Mouse (Mus musculus) left cerebral cortex, postnatal 14 days (tissue): Measurements from ENCODE around the gene Adam12. TPM values are rescaled to one million over a fixed set of nuclear protein-coding genes. Genes with fewer than 3 reads are reported as not detected.

Source experiments
- DNase-seq, 2 experiments: peaks; one replicate each; pipeline ENCODE4 v3.0.0; 2021 to 2022; ENCODE audit warnings: low spot score in 2 of 2, mixed read lengths in 1 of 2
- intact Hi-C: fragments of 180-260 bp; cut with DNase I; formaldehyde crosslinking; loops from one replicate; pipeline ENCODE4 v1.15.1; 2025
- total RNA-seq, 2 experiments: library from RNA; stranded (reverse); gene quantifications; 2 replicates each; pipeline ENCODE4 v1.2.3; 2021

Gene Adam12
- total RNA-seq, 2 experiments from 2014 or later = 6.5 to 8.0 TPM

GRCm38 (mm10) chr7:133959200-133959599, 272.7 kb downstream of the Adam12 start:
- intact Hi-C loops = loop anchor here (5.0 kb wide), 1 partner anchor 263 kb away; no protein-coding TSS in a partner anchor
- peak in 1 of 2 experiments; percentile 26 for DNase-seq

- DNase-seq = no peak
- intact Hi-C loops = loop anchor here (5.0 kb wide), 1 partner anchor 264 kb away; no protein-coding TSS in a partner anchor
These were observed 274.1 kb downstream of the Adam12 start for GRCm38 (mm10) chr7:133957873-133958272.

- DNase-seq = no peak
- intact Hi-C loops = loop anchor here (5.0 kb wide), 1 partner anchor 268 kb away; no protein-coding TSS in a partner anchor
These were observed 277.5 kb downstream of the Adam12 start for GRCm38 (mm10) chr7:133954111-133955091.

- no peak for DNase-seq
- intact Hi-C loops = no loop called here
These were observed 280.0 kb downstream of the Adam12 start for GRCm38 (mm10) chr7:133951777-133952545.

DNA sequence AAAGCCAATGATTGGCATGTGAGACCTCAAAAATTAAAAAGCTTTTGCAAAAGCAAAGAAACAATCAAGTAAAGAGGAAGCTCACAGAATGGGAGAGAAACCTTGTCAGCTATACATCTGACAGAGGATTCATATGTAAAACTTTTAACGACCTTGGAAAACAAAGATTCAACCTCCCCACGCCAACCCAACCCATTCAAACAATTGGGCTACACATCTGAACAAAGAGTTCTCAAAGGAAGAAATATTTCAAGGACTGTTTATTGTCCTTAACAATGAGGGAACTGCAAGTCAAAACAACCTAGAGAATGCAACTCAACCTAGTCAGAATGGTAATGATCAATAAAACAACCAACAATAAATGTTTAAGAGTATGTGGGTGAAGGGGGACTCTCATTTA, 284.6 kb downstream of the Adam12 start:
- DNase-seq = no peak
- intact Hi-C loops = no loop called here

DNA sequence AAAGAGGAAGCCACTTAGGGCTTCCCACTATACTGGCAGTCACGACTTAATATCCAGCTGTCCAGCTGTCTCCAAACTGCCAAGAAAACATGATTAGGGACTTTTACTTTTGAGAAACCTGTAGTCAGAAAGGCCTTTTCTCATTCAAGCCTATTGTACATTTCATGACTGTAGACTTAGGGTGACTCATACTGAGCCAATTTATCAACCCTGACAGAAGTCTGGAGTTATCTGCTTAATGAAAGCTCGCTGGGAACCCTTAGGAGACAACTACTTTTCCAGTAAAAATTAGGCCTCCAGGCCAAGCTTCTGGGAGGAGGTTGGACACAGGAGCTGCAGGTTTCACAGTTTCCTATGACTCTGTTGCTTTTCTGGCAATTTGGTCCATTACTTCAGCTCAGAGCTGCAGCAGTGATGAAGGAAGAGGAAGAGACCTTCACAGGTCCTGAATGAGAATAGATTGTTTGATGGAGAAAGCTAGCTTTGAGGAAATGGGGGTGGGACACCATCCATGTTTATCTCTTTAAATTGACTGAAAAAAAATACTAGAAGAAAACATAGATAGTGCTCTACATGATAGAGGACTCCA, 285.1 kb downstream of the Adam12 start:
- intact Hi-C loops = no loop called here
- DNase-seq = no peak

GRCm38 (mm10) chr7:133946113-133946512, 285.8 kb downstream of the Adam12 start:
- no peak for DNase-seq
- intact Hi-C loops = no loop called here

GRCm38 (mm10) chr7:133940405-133940804, 291.5 kb downstream of the Adam12 start:
- no peak for DNase-seq
- intact Hi-C loops = no loop called here

GRCm38 (mm10) chr7:133937473-133937872, 294.5 kb downstream of the Adam12 start:
- DNase-seq = no peak
- intact Hi-C loops = no loop called here

- intact Hi-C loops = no loop called here
- no peak for DNase-seq
These were observed 295.6 kb downstream of the Adam12 start for GRCm38 (mm10) chr7:133936377-133936776.

DNA sequence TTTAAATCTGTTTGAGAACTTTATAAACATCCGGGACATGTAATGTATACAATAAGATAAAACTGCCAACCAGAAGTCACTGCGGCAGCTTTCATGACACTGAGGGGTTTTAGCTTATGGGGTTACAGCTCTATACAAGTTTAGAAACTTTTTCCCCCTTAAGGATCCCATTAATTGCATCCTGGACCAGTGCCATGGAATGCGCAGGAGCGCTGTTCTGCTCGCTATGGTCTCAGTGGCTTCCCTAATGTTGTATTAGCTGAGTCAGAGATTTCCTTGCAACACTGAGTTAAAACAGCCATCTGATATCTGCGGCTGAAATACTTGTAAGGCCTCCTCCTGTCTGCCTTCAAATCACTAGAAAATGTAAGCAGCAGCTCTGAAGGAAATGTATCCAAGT, 298.6 kb downstream of the Adam12 start:
- DNase-seq = no peak
- intact Hi-C loops = no loop called here

- intact Hi-C loops = no loop called here
- no peak for DNase-seq
These were observed 300.5 kb downstream of the Adam12 start for GRCm38 (mm10) chr7:133931481-133931880.

DNA sequence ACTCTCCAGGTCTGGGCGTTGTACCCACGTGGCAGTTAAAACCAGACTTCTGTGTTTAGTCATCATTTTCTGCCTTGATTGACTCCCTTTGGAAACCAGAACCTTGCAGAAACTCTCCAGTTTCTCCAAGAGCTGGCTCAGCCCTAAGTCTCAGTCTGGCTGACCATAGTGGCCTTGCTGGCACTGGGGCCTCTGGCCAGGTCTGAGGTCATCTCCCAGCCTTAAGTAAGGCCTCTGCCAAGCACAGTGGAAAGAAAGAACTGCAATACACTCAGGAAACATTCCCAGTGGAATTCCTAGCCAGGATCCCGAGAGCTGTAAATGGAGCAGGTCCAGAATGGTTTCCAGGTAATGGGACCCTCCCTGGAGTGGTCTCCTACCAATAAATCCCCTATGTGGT, 303.0 kb downstream of the Adam12 start:
- intact Hi-C loops = no loop called here
- DNase-seq = no peak

GRCm38 (mm10) chr7:133925771-133926170, 306.2 kb downstream of the Adam12 start:
- intact Hi-C loops = no loop called here
- no peak for DNase-seq

DNA sequence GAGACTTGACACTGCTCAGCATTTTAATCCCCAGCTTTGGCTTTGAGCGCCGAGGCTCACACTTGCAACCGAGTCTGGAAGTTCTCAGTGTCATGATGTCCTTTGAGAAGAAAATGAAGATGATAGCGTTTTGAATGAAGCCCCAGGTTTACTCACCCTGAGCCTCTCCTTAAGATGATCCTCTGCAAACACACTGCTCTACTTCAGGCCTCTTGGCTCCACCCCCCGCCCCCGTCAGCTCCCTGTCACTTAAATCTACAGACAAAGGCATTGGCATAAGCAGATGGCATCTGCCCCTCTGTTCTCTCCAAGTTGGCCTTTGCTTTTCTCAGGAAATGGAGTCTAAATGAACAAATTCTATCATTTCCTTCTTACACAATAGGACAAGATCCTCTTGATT, 308.0 kb downstream of the Adam12 start:
- intact Hi-C loops = no loop called here
- DNase-seq = no peak

GRCm38 (mm10) chr7:133921291-133921690, 310.7 kb downstream of the Adam12 start:
- intact Hi-C loops = no loop called here
- DNase-seq = no peak

DNA sequence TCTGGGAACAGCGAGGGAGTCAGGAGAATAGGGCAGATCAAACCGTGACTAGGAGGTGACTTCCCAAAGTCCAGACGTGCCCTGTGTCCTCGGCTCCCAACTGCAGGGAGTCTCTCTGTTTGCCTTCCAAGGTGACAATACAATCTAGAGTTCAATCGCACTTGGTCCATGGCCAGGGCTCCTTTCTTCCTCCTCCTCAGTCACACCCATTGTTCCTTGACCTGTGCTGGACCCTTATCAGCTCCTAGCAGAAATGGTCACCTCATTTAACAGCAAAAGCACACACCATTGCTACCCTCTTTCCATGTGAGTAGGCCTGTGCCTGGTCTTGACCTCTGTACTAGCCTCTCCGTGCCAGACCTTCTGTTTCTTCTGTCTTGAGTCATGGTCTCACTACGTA, 311.2 kb downstream of the Adam12 start:
- DNase-seq = no peak
- intact Hi-C loops = no loop called here

GRCm38 (mm10) chr7:133919918-133920317, 312.0 kb downstream of the Adam12 start:
- DNase-seq = peak; percentile 51 to 72
- intact Hi-C loops = no loop called here

- DNase-seq = no peak
- intact Hi-C loops = no loop called here
These were observed 312.6 kb downstream of the Adam12 start for GRCm38 (mm10) chr7:133919306-133919705.

DNA sequence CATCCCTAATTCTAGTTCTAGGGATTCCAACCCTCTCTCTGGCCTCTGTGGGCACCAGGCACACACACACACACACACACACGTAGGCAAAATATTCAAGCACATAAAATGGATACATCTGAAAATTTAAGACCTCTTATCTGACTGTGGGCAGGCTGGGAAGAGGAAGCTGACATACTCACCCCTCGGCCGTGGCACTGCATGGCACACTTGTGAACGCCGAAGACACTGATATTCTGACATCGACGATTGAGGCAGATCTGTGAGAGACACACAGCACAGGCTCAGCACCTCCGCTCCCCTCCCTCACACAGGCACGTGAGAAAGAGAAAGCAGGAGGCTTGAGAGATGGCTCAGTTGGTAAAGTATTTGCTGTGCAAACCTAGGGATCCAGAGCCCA, 315.7 kb downstream of the Adam12 start:
- no peak for DNase-seq
- intact Hi-C loops = no loop called here
